12 mouse cellular contexts compared by ENCODE assay signal in genomic region chr7:141371942-141372595, GRCm38 (mm10). TPM values are rescaled to one million over a fixed set of nuclear protein-coding genes. Genes with fewer than 3 reads are reported as not detected.
DNase-seq lines count a peak whose midpoint lies in the region; ATAC-seq and TF ChIP-seq lines count a peak whose summit lies in the region.
"Had no signal": no experiment of that assay in that cellular context is flagged by ENCODE, and none has a peak within 500 bp of the region (broad histone marks: within the 10 kb centered on the region; RNA-seq: fewer than 3 reads in every experiment).

No protein-coding gene starts in this region.

- H3K79me3 ChIP-seq in C2C12 (ENCODE audit: low read depth): no peaks in the 10 kb centered on the region

- no peaks in the 10 kb centered on the region for H3K4me1 ChIP-seq in brown adipose tissue, adult 24 weeks (ENCODE audit: control insufficient read depth, insufficient read depth, insufficient read length, low read length)
- H3K4me1 ChIP-seq: hindbrain, embryonic 13.5 days; stomach, embryonic 15.5 days had no signal

- no peaks in the 10 kb centered on the region for H3K79me2 ChIP-seq in C2C12 (ENCODE audit: control insufficient read depth, insufficient read depth)

- DNase-seq in adrenal gland, adult 8-10 months: peak; percentile 73
- no peak for DNase-seq in adrenal gland, postnatal 4 days (ENCODE audit: low spot score in 2 of 2)
- no peak for DNase-seq in thymus, postnatal 4 days
- no peak for DNase-seq in frontal cortex, postnatal 36 days (ENCODE audit: low spot score in 2 of 2)
- DNase-seq in gastrocnemius, postnatal 4 days (ENCODE audit: low spot score in 2 of 2): no peak
- DNase-seq: heart, adult 18-20 months had no signal

- peak; percentile 79 for ATAC-seq in megakaryocyte, adult 5-6 weeks (ENCODE audit: poor library complexity, severe bottlenecking)

- no peaks in the 10 kb centered on the region for H3K27me3 ChIP-seq in C2C12 (ENCODE audit: control insufficient read depth, insufficient read depth, insufficient read length)
- H3K27me3 ChIP-seq: lung, embryonic 15.5 days; stomach, embryonic 15.5 days had no signal

- H3K4me3 ChIP-seq in C2C12 (ENCODE audit: insufficient read depth, poor library complexity, severe bottlenecking): no peak overlapping the region
- H3K4me3 ChIP-seq in brown adipose tissue, adult 24 weeks (ENCODE audit: insufficient read depth, low read depth, low read length): no peak overlapping the region
- H3K4me3 ChIP-seq: hindbrain, embryonic 13.5 days; lung, embryonic 15.5 days; stomach, embryonic 15.5 days had no signal

- no peaks in the 10 kb centered on the region for H3K36me3 ChIP-seq in C2C12 (ENCODE audit: control insufficient read depth, insufficient read depth)
- H3K36me3 ChIP-seq: hindbrain, embryonic 13.5 days; lung, embryonic 15.5 days; stomach, embryonic 15.5 days had no signal

- H3K27ac ChIP-seq in brown adipose tissue, adult 24 weeks (replicated peaks; ENCODE audit: low read depth, low read length): peak overlapping the region; percentile 17; the same call in 1 of the 2 replicates
- H3K27ac ChIP-seq: hindbrain, embryonic 13.5 days; lung, embryonic 15.5 days; stomach, embryonic 15.5 days had no signal

- no peak overlapping the region for H3ac ChIP-seq in C2C12 (ENCODE audit: control insufficient read depth, insufficient read length, low read depth)

- no peak for TF ChIP-seq CTCF in C2C12 (IDR thresholded peaks at IDR 0.05; ENCODE audit: control insufficient read depth, insufficient read depth, insufficient read length)

TF ChIP-seq in C2C12, 6 proteins besides CTCF, POLR2A, EP300 and RAD21:
- peak; percentile 80 for TF ChIP-seq FOSL1 (IDR thresholded peaks at IDR 0.05; ENCODE audit: insufficient read depth, low read length, poor library complexity, severe bottlenecking)
- peak; percentile 5 for TF ChIP-seq USF1 (IDR thresholded peaks at IDR 0.05; ENCODE audit: low read depth)
- TF ChIP-seq CEBPB (IDR thresholded peaks at IDR 0.05; ENCODE audit: low read depth): no peak
- TF ChIP-seq MYOD1 (IDR thresholded peaks at IDR 0.05; ENCODE audit: control insufficient read depth, insufficient read length, low read depth): no peak
- TF ChIP-seq MAX (IDR thresholded peaks at IDR 0.05): peak; percentile 67
- no peak for TF ChIP-seq MYOG (IDR thresholded peaks at IDR 0.05; ENCODE audit: control insufficient read depth, extremely low read depth, insufficient read length)
TF ChIP-seq in C2C12: peak in this region for 3.

RNA-seq across cellular contexts. Expression of gene Taldo1, which starts 19.9 kb away (rescaled TPM):
- 100 to 1,000 TPM; 429 to 671 (median 576) TPM for total RNA-seq in adrenal gland, adult 8-10 months (2022)
- 100 to 1,000 TPM; 251 to 277 TPM for total RNA-seq in adrenal gland, postnatal 4 days (2021)
- polyA plus RNA-seq in C2C12 (2012; fragmentation: generic; extraction: Trizol): 252 TPM
- polyA plus RNA-seq in brown adipose tissue, adult 24 weeks (2012; ENCODE audit: insufficient read depth, insufficient read length, missing spikeins): 1,487 and 1,572 TPM in 2 replicates
- 197 and 213 TPM in 2 replicates for total RNA-seq in megakaryocyte, adult 5-6 weeks (2015)
- 795 and 884 TPM in 2 replicates for total RNA-seq in megakaryocyte, adult 5-6 weeks (2017)
- 100 to 1,000 TPM; 120 to 128 TPM for total RNA-seq in gastrocnemius, postnatal 4 days (2021)

RNA-seq across cellular contexts. Expression of gene Eps8l2, which starts 33.4 kb away (rescaled TPM):
- total RNA-seq in adrenal gland, adult 8-10 months (2022): 1 to 10 TPM; 2.0 to 2.9 (median 2.3) TPM
- total RNA-seq in adrenal gland, postnatal 4 days (2021): 10 to 100 TPM in 1 of 2 experiments, 1 to 10 TPM in 1; 3.1 to 15.7 TPM
- polyA plus RNA-seq in C2C12 (2012; fragmentation: generic; extraction: Trizol): 0.67 TPM
- 1.5 and 2.9 TPM in 2 replicates for polyA plus RNA-seq in brown adipose tissue, adult 24 weeks (2012; ENCODE audit: insufficient read depth, insufficient read length, missing spikeins)
- not detected in 2 replicates for total RNA-seq in megakaryocyte, adult 5-6 weeks (2015)
- total RNA-seq in megakaryocyte, adult 5-6 weeks (2017): not detected in 2 replicates
- total RNA-seq in gastrocnemius, postnatal 4 days (2021): 1 to 10 TPM; 2.4 to 2.5 TPM

RNA-seq across cellular contexts. Expression of gene Gatd1, which starts 41.9 kb away (rescaled TPM):
- total RNA-seq in adrenal gland, adult 8-10 months (2022): 10 to 100 TPM; 38.9 to 52.2 (median 47.6) TPM
- total RNA-seq in adrenal gland, postnatal 4 days (2021): 10 to 100 TPM; 44.9 to 50.6 TPM
- polyA plus RNA-seq in C2C12 (2012; fragmentation: generic; extraction: Trizol): 14.9 TPM
- 19.9 and 23.3 TPM in 2 replicates for polyA plus RNA-seq in brown adipose tissue, adult 24 weeks (2012; ENCODE audit: insufficient read depth, insufficient read length, missing spikeins)
- total RNA-seq in megakaryocyte, adult 5-6 weeks (2015): 22.8 and 26.4 TPM in 2 replicates
- total RNA-seq in megakaryocyte, adult 5-6 weeks (2017): 12.9 and 13.1 TPM in 2 replicates
- total RNA-seq in gastrocnemius, postnatal 4 days (2021): 10 to 100 TPM; 18.3 to 19.5 TPM

RNA-seq across cellular contexts. Expression of gene Tmem80, which starts 44.5 kb away (rescaled TPM):
- 10 to 100 TPM; 31.4 to 46.6 (median 34.8) TPM for total RNA-seq in adrenal gland, adult 8-10 months (2022)
- total RNA-seq in adrenal gland, postnatal 4 days (2021): 10 to 100 TPM; 34.8 to 36.6 TPM
- polyA plus RNA-seq in C2C12 (2012; fragmentation: generic; extraction: Trizol): 18.9 TPM
- 35.2 and 44.8 TPM in 2 replicates for polyA plus RNA-seq in brown adipose tissue, adult 24 weeks (2012; ENCODE audit: insufficient read depth, insufficient read length, missing spikeins)
- 11.8 and 12.0 TPM in 2 replicates for total RNA-seq in megakaryocyte, adult 5-6 weeks (2015)
- total RNA-seq in megakaryocyte, adult 5-6 weeks (2017): 6.0 and 8.7 TPM in 2 replicates
- total RNA-seq in gastrocnemius, postnatal 4 days (2021): 10 to 100 TPM; 14.2 to 14.6 TPM

RNA-seq across cellular contexts. Expression of gene Deaf1, which starts 44.6 kb away (rescaled TPM):
- 10 to 100 TPM; 27.1 to 47.4 (median 36.7) TPM for total RNA-seq in adrenal gland, adult 8-10 months (2022)
- 10 to 100 TPM; 74.1 to 78.8 TPM for total RNA-seq in adrenal gland, postnatal 4 days (2021)
- 21.4 TPM for polyA plus RNA-seq in C2C12 (2012; fragmentation: generic; extraction: Trizol)
- polyA plus RNA-seq in brown adipose tissue, adult 24 weeks (2012; ENCODE audit: insufficient read depth, insufficient read length, missing spikeins): 5.9 and 15.8 TPM in 2 replicates
- total RNA-seq in megakaryocyte, adult 5-6 weeks (2015): 36.1 and 36.5 TPM in 2 replicates
- total RNA-seq in megakaryocyte, adult 5-6 weeks (2017): 11.4 and 14.6 TPM in 2 replicates
- total RNA-seq in gastrocnemius, postnatal 4 days (2021): 10 to 100 TPM; 44.6 to 50.4 TPM
